Mouse (Mus musculus): ENCODE measurements at regions not wholly inside any gene's neighbourhood (a gene's known extent, or its start where the extent isn't known, plus 50 kb on each side); places are given as distances from the start of the nearest gene placed in this dataset.
A peak's percentile ranks its signal among the peaks of the same experiment; 100 is the strongest.
"Not testable (repeated sequence)": the region's sequence is repeated elsewhere in the genome, so short reads cannot be mapped to it uniquely, and the experiment has no call there.

DNA sequence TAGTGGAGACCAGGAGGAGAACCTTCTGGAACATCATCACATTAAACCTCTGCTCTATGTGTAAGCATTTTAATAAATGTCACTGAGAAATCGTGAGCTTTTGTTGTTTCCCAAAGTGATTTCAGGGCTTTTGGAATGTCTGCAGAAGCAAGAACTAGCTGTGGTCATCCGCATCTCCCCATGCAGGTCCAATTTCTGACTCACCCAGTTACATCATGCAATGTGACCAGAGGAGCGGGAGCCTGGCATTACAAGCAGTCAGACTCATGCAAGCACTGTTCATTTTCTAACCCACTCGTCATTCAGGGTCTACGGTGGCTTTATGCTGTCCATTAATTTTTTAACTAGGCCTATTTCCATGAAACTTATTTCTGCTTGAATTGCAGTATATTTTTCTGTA is 151.2 kb upstream of the Supt20 start:
- DNase-seq (ENCODE audit: low read depth) = peak; percentile 8

DNA sequence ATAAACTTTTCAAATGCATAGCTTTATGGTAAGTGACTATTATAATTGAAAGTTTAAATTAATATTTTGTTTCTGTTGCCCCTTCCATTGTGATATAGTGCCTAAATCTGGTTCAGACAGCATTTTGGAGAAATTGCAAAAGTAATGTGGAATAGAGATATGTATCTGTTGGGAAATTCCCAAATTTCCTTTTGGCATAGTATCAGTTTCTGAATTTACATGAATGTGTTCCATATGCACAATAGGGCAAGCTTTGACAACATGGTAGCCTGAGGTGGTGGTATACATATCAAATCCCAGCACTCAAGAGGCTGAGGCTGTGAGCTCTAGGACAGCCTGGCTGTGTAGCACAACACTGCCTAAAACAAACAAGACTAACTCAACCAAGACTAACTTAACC is 147.2 kb upstream of the Supt20 start:
- DNase-seq (ENCODE audit: low read depth) = no peak

GRCm38 (mm10) chr3:54551908-54552307 is 140.7 kb upstream of the Supt20 start:
- no peak for DNase-seq (ENCODE audit: low read depth)

GRCm38 (mm10) chr3:54555954-54556353 is 136.7 kb upstream of the Supt20 start:
- peak; percentile 53 for DNase-seq (ENCODE audit: low read depth)

GRCm38 (mm10) chr3:54559053-54559452 is 133.6 kb upstream of the Supt20 start:
- no peak for DNase-seq (ENCODE audit: low read depth)

GRCm38 (mm10) chr3:54559527-54559926 is 133.1 kb upstream of the Supt20 start:
- DNase-seq (ENCODE audit: low read depth) = no peak

DNA sequence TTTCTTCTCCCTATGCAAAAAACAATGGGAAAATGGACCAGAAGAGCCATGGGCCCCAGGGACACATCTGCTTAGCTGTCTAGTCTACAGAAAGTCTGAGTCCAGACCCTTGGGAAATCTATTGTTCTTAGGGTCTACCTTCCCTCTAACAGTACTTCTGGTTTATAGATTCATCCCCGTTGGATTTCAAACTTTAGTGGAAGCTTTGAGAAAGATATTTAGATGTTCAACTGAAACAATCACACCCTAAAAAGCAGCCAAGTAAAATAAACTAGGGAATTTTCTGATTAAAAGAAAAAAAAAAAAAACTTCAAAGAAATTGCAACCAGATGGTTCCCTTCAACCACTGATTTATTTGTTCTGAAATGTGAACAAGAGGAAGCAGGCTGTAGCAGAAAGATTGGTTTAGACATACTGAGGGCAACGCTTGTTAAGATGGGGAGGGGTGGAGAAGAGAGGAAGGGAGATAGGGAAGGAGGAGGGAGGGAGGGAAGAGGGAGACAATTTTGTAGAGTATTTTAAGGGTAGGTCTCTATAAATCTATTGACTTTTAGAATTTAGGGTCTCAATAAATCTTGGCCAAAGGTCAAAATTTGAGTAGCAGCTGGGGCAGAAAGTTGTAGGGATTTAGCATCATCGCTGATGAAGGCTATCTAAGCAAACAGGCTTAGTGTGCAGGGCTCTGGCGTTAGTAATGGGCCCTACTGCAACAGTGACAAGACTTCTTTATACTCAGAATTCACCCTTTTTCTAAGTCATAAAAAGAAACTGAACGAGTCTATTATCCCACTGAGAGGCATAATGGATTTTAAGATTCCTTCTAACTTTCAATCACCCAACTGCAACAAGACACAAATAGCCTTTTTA is 132.3 kb upstream of the Supt20 start:
- DNase-seq (ENCODE audit: low read depth) = no peak

GRCm38 (mm10) chr3:54567329-54567728 is 125.3 kb upstream of the Supt20 start:
- peak; percentile 71 for DNase-seq (ENCODE audit: low read depth)

- DNase-seq (ENCODE audit: low read depth) = no peak
These were observed 124.5 kb upstream of the Supt20 start for GRCm38 (mm10) chr3:54568096-54568495.

- DNase-seq (ENCODE audit: low read depth) = peak; percentile 73
These were observed 122.1 kb upstream of the Supt20 start for GRCm38 (mm10) chr3:54570501-54570900.

DNA sequence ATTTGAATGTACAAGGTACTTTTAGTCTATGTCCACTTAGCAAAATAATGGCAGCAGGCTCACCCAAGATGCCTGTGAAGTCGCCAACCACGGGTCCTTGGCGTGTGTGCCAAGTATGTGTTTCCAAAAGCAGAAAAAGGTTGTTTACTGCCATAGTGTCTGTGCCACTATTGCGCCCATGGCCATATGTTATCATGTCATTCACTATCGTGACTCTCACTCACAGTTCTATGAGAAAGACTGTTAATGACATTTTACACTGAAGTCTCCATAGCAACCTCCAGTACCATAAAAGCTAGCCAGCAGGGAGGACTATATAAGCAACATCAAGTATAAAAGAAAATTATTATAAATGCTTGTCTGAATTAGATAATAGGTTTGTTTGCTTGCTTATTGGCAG is 114.8 kb upstream of the Supt20 start:
- DNase-seq (ENCODE audit: low read depth) = no peak

- peak; percentile 28 for DNase-seq (ENCODE audit: low read depth)
These were observed 113.2 kb upstream of the Supt20 start for GRCm38 (mm10) chr3:54579425-54579824.

GRCm38 (mm10) chr3:54580339-54580738 is 112.3 kb upstream of the Supt20 start:
- no peak for DNase-seq (ENCODE audit: low read depth)

DNA sequence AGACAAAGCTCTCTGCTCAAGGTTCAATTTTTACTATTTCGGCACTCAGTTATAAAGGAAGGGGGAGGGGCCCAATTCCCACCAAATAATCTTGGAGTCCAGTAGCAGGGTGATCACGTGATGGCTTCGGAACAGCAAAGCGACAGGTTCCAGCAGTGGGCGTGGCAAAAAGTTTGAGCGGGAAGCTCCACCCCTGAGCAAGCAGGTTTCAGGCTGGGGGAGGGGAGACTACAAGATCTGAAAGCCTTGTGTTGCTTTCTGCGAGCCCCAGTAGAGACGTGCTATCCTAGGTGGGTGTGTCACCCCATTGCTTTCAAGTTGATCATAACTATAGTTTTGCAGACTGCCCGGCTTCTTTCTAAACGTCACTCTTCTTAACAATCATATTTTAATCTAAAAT is 106.8 kb upstream of the Supt20 start:
- not testable (repeated sequence) for DNase-seq (ENCODE audit: low read depth)

DNA sequence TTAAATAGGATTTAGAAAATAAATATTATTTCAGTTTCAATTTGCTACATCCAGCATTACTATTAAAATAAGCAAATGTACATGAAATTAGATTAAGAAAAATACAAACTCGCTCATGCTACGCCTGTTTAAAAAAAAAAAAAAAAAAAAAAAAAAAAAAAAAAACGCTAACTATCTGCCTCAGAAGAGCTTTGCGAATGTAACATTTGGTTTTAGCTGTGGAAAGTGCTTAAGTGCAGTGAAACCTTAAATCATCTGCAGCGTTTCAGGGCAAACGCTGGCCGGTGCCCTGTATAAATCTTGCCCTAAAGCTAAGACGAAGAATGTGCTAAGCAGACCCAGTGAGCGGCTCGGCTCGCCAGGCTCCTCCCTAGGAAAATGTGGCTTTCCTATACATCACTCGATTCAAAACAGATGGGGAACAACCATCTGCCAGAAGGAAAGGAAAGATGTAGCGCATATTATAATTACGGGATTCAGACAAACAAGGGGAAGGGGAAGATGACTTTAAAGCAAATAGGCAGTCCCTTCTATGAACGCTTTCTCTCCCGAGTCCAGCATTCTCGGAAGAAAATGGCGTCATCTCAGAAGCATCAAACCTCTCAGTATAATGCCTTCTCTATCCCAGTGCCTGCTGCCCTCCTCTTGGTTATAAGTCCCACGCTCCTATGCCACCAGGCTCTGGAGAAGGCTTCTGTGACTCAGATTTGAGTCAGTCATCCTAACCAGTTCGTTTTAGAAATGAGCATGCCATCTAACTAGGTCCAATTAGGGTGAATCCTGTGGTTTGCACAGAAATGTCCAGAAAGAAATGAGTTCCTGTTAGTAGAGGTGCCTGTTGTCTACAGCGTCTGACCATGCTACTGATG is 105.2 kb upstream of the Supt20 start:
- DNase-seq (ENCODE audit: low read depth) = no peak

- no peak for DNase-seq (ENCODE audit: low read depth)
These were observed 104.4 kb upstream of the Supt20 start for GRCm38 (mm10) chr3:54588198-54588597.

GRCm38 (mm10) chr3:54589976-54590375 is 102.6 kb upstream of the Supt20 start:
- peak; percentile 81 for DNase-seq (ENCODE audit: low read depth)

- DNase-seq (ENCODE audit: low read depth) = peak; percentile 46
These were observed 101.4 kb upstream of the Supt20 start for GRCm38 (mm10) chr3:54591160-54591559.

GRCm38 (mm10) chr3:54592064-54592463 is 100.5 kb upstream of the Supt20 start:
- DNase-seq (ENCODE audit: low read depth) = no peak

DNA sequence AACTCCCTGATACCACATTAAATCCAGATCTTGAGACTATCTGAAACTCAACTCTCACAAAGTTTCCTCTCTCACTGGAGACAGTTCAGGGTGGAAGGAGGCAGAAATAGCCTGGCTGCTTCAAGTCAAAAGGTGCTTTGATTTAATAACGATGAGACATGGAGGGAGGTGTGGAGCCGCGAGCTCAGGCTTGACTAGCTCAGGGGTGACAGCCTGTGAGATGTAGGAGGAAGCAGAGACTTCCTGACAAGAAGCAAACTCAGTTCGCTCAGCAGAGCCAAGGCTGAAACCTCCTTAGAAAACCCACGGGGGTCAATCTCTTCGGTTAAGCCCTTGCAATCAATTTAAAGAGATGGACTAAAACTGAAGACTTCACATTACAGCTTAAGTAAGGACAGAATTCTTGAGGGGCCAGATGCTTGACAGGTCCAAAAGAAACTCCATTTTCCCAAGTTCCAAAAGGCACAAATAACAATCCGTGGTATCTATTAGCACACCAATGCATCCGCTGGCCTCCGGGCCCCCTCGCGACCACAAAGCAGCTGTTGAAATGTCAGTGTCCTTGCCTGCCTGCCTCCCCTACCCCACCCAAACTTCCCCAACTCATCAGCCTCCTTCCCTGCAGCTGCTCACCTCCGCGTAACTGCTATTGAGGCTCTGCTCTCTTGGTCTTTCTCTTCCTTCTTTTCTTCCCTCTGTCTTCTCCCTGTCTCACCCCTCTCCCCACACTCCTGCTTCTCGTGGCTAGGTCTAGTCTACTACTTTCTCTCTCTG is 99.8 kb upstream of the Supt20 start:
- peak; percentile 67 for DNase-seq (ENCODE audit: low read depth)

DNA sequence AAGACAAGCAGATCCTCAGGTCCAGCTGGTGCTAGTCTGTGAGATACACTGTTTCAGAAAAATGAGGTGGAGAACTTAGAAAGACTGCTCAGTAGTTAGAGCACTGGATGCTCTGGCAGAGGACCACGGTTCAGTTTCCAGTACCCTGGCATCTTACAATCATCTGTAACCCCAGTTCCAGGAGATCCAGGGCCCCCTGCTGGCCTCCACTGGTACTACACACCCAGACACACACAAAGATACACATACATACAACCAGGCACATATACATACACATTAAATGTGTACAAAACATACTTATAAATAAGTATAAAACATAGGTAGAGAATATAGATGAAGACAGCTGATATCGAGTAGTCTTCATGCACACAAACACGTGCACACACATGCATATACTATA is 97.4 kb upstream of the Supt20 start:
- no peak for DNase-seq (ENCODE audit: low read depth)
